Mouse (Mus musculus): Measurements from ENCODE around the gene 1700086D15Rik. TPM values are rescaled to one million over a fixed set of nuclear protein-coding genes. Genes with fewer than 3 reads are reported as not detected.

Gene 1700086D15Rik
- total RNA-seq (2021): under 1 TPM; 0.31 to 0.47 TPM

GRCm38 (mm10) chr11:65159791-65160190 is at the start of gene 1700086D15Rik:
1700086D15Rik (minus strand) TSS chr11:65159891.
- DNase-seq (ENCODE audit: low spot score): no peak
- intact Hi-C loops (cut with DNase I): no loop called here

GRCm38 (mm10) chr11:65209441-65209840 is 49.8 kb upstream of the 1700086D15Rik start:
- peak; percentile 54 for DNase-seq (ENCODE audit: low spot score)
- intact Hi-C loops (cut with DNase I): loop anchor here (5.0 kb wide), 3 partner anchors 58 to 428 kb away; partner anchors contain the start of gene Myocd

GRCm38 (mm10) chr11:65205306-65205705 is 45.6 kb upstream of the 1700086D15Rik start:
- intact Hi-C loops (cut with DNase I): loop anchor here (5.0 kb wide), 3 partner anchors 62 to 432 kb away; partner anchors contain the start of gene Myocd
- DNase-seq (ENCODE audit: low spot score): peak; percentile 44

GRCm38 (mm10) chr11:65204651-65205050 is 45.0 kb upstream of the 1700086D15Rik start:
- DNase-seq (ENCODE audit: low spot score): no peak
- intact Hi-C loops (cut with DNase I): loop anchor here (5.0 kb wide), 3 partner anchors 63 to 433 kb away; partner anchors contain the start of gene Myocd

- no peak for DNase-seq (ENCODE audit: low spot score)
- intact Hi-C loops (cut with DNase I): no loop called here
Observed at GRCm38 (mm10) chr11:65203020-65203419, 43.3 kb upstream of the 1700086D15Rik start.

GRCm38 (mm10) chr11:65202236-65202635 is 42.5 kb upstream of the 1700086D15Rik start:
- DNase-seq (ENCODE audit: low spot score): no peak
- intact Hi-C loops (cut with DNase I): no loop called here

- DNase-seq (ENCODE audit: low spot score): no peak
- intact Hi-C loops (cut with DNase I): loop anchor here (5.0 kb wide), 1 partner anchor 334 kb away; no protein-coding TSS in a partner anchor
Observed at GRCm38 (mm10) chr11:65198026-65198425, 38.3 kb upstream of the 1700086D15Rik start.

- intact Hi-C loops (cut with DNase I): loop anchor here (2.0 to 5.0 kb wide), 2 partner anchors 335 to 482 kb away; no protein-coding TSS in a partner anchor
- DNase-seq (ENCODE audit: low spot score): no peak
Observed at GRCm38 (mm10) chr11:65197280-65197679, 37.6 kb upstream of the 1700086D15Rik start.

GRCm38 (mm10) chr11:65186974-65187373 is 27.3 kb upstream of the 1700086D15Rik start:
- intact Hi-C loops (cut with DNase I): no loop called here
- DNase-seq (ENCODE audit: low spot score): no peak

GRCm38 (mm10) chr11:65185114-65185513 is 25.4 kb upstream of the 1700086D15Rik start:
- DNase-seq (ENCODE audit: low spot score): no peak
- intact Hi-C loops (cut with DNase I): no loop called here

GRCm38 (mm10) chr11:65170121-65170750 is 10.5 kb upstream of the 1700086D15Rik start:
- intact Hi-C loops (cut with DNase I): no loop called here
- no peak for DNase-seq (ENCODE audit: low spot score)

- intact Hi-C loops (cut with DNase I): no loop called here
- DNase-seq (ENCODE audit: low spot score): peak; percentile 31
Observed at GRCm38 (mm10) chr11:65162767-65163120, 3.1 kb upstream of the 1700086D15Rik start, which contains the start of gene Arhgap44. Arhgap44 (minus strand) TSS chr11:65162961.

- DNase-seq (ENCODE audit: low spot score): no peak
- intact Hi-C loops (cut with DNase I): no loop called here
Observed at GRCm38 (mm10) chr11:65161881-65162766, 2.4 kb upstream of the 1700086D15Rik start.

GRCm38 (mm10) chr11:65160991-65161880 is 1.5 kb upstream of the 1700086D15Rik start:
- no peak for DNase-seq (ENCODE audit: low spot score)
- intact Hi-C loops (cut with DNase I): no loop called here

- no peak for DNase-seq (ENCODE audit: low spot score)
- intact Hi-C loops (cut with DNase I): no loop called here
Observed at GRCm38 (mm10) chr11:65158658-65158990, 1.1 kb downstream of the 1700086D15Rik start.

GRCm38 (mm10) chr11:65157966-65158657 is 1.6 kb downstream of the 1700086D15Rik start:
- DNase-seq (ENCODE audit: low spot score): no peak
- intact Hi-C loops (cut with DNase I): no loop called here

GRCm38 (mm10) chr11:65153006-65153405 is 6.7 kb downstream of the 1700086D15Rik start:
- DNase-seq (ENCODE audit: low spot score): no peak
- intact Hi-C loops (cut with DNase I): no loop called here

- no peak for DNase-seq (ENCODE audit: low spot score)
- intact Hi-C loops (cut with DNase I): no loop called here
Observed at GRCm38 (mm10) chr11:65148441-65148840, 11.2 kb downstream of the 1700086D15Rik start.

GRCm38 (mm10) chr11:65142838-65143417 is 16.8 kb downstream of the 1700086D15Rik start:
- no peak for DNase-seq (ENCODE audit: low spot score)
- intact Hi-C loops (cut with DNase I): no loop called here

Measured in heart, postnatal 25 days (tissue).